ENCODE assay signal across 8 mouse cellular contexts in genomic region chr3:133542084-133542483, GRCm38 (mm10). TPM values are rescaled to one million over a fixed set of nuclear protein-coding genes. Genes with fewer than 3 reads are reported as not detected.
DNase-seq lines count a peak whose midpoint lies in the region; ATAC-seq and TF ChIP-seq lines count a peak whose summit lies in the region.
"Had no signal": no experiment of that assay in that cellular context is flagged by ENCODE, and none has a peak within 500 bp of the region (broad histone marks: within the 10 kb centered on the region; RNA-seq: fewer than 3 reads in every experiment).

No protein-coding gene starts in this region.

- 0 out of 2 replicates have a peak overlapping the region, but pooled peaks have one; percentile 85 for H3K4me3 ChIP-seq in kidney, postnatal 0 days (replicated peaks; ENCODE audit: low read depth, low read length)
- peak overlapping the region; percentile 5; the same call in 1 of the 2 replicates for H3K4me3 ChIP-seq in bone marrow macrophage, adult 2 months (ENCODE audit: insufficient read depth, low read length)
- H3K4me3 ChIP-seq in hindbrain, embryonic 13.5 days: peak overlapping the region; percentile 81; the same call in 1 of the 2 replicates
- H3K4me3 ChIP-seq in neural tube, embryonic 12.5 days: no peak overlapping the region

- TF ChIP-seq POLR2A in bone marrow macrophage, adult 2 months (IDR thresholded peaks at IDR 0.05; ENCODE audit: borderline replicate concordance, low read depth, low read length): no peak

- 0 out of 2 replicates have a peak, but pooled peaks cover 5% of the 10 kb centered on the region for H3K4me1 ChIP-seq in kidney, postnatal 0 days (replicated peaks; ENCODE audit: insufficient read depth, low read length)
- H3K4me1 ChIP-seq in bone marrow macrophage, adult 2 months (ENCODE audit: control insufficient read depth, insufficient read depth, low read length): peaks cover 18% of the 10 kb centered on the region
- H3K4me1 ChIP-seq in hindbrain, embryonic 13.5 days (replicated peaks): peaks cover 26% of the 10 kb centered on the region
- H3K4me1 ChIP-seq in neural tube, embryonic 12.5 days: peaks cover 12% of the 10 kb centered on the region

- TF ChIP-seq CTCF in kidney, postnatal 0 days (IDR thresholded peaks at IDR 0.05; ENCODE audit: low read depth): no peak
- no peak for TF ChIP-seq CTCF in bone marrow macrophage, adult 2 months (IDR thresholded peaks at IDR 0.05; ENCODE audit: low read depth, low read length)

- ATAC-seq in kidney, postnatal 0 days (replicated peaks; ENCODE audit: low FRiP score, low read depth): no peak
- ATAC-seq in hindbrain, embryonic 13.5 days (ENCODE audit: low FRiP score): no peak
- ATAC-seq in neural tube, embryonic 12.5 days (ENCODE audit: low FRiP score, low read depth): no peak

- no peak for DNase-seq in kidney, postnatal 0 days (ENCODE audit: low spot score)
- no peak for DNase-seq in kidney, postnatal 14 days
- DNase-seq in right cerebral cortex, adult 2 months (ENCODE audit: low spot score in 2 of 2): no peak
- DNase-seq in cerebellum, postnatal 10 days: no peak
- DNase-seq: adrenal gland, adult 2 months had no signal

- no peak overlapping the region for H3K27ac ChIP-seq in kidney, postnatal 0 days
- H3K27ac ChIP-seq in bone marrow macrophage, adult 2 months (ENCODE audit: insufficient read depth, low read depth, low read length): 0 out of 2 replicates have a peak overlapping the region, but pooled peaks have one; percentile 33
- H3K27ac ChIP-seq in hindbrain, embryonic 13.5 days: no peak overlapping the region
- H3K27ac ChIP-seq in neural tube, embryonic 12.5 days: no peak overlapping the region

- H3K9ac ChIP-seq in kidney, postnatal 0 days (ENCODE audit: low read depth, low read length): no peak overlapping the region
- no peak overlapping the region for H3K9ac ChIP-seq in hindbrain, embryonic 13.5 days
- H3K9ac ChIP-seq in neural tube, embryonic 12.5 days: no peak overlapping the region

- peak overlapping the region; percentile 86 for H3K4me2 ChIP-seq in kidney, postnatal 0 days (ENCODE audit: low read length)
- peak overlapping the region; percentile 75 for H3K4me2 ChIP-seq in hindbrain, embryonic 13.5 days
- peak overlapping the region; percentile 83 for H3K4me2 ChIP-seq in neural tube, embryonic 12.5 days (replicated peaks)

- H3K9me3 ChIP-seq in kidney, postnatal 0 days (replicated peaks; ENCODE audit: low read length): no peaks in the 10 kb centered on the region
- no peaks in the 10 kb centered on the region for H3K9me3 ChIP-seq in hindbrain, embryonic 13.5 days
- H3K9me3 ChIP-seq in neural tube, embryonic 12.5 days: no peaks in the 10 kb centered on the region

- no peaks in the 10 kb centered on the region for H3K27me3 ChIP-seq in kidney, postnatal 0 days (ENCODE audit: insufficient read depth, low read length)
- H3K27me3 ChIP-seq in hindbrain, embryonic 13.5 days: no peaks in the 10 kb centered on the region
- no peaks in the 10 kb centered on the region for H3K27me3 ChIP-seq in neural tube, embryonic 12.5 days (replicated peaks)

- no peaks in the 10 kb centered on the region for H3K36me3 ChIP-seq in kidney, postnatal 0 days (ENCODE audit: insufficient read depth, low read length)
- H3K36me3 ChIP-seq in hindbrain, embryonic 13.5 days: peaks cover 10% of the 10 kb centered on the region
- H3K36me3 ChIP-seq in neural tube, embryonic 12.5 days: peaks cover 12% of the 10 kb centered on the region

RNA-seq across cellular contexts. Expression of gene Tet2, which starts 2.9 kb away (rescaled TPM):
- 12.5 and 13.5 TPM in 2 replicates for polyA plus RNA-seq in kidney, postnatal 0 days (2015; fragmentation: Nextera tagmentation; extraction: Ambion mirVana)
- polyA plus RNA-seq in bone marrow macrophage, adult 2 months (2012; ENCODE audit: insufficient read depth, insufficient read length, missing spikeins): 84.9 and 106 TPM in 2 replicates
- polyA plus RNA-seq in hindbrain, embryonic 13.5 days (2015; fragmentation: Nextera tagmentation; extraction: Ambion mirVana): 21.7 and 24.6 TPM in 2 replicates
- 24.7 and 26.3 TPM in 2 replicates for polyA plus RNA-seq in neural tube, embryonic 12.5 days (2016; fragmentation: Nextera tagmentation; extraction: Ambion mirVana)
